Mouse (Mus musculus): ENCODE measurements around the gene Rps28. TPM values are rescaled to one million over a fixed set of nuclear protein-coding genes. Genes with fewer than 3 reads are reported as not detected.

The Rps28 gene
- polyA plus RNA-seq, 1 experiment from 2014 or later = 894 TPM

- no peak for ATAC-seq
- no peaks in the 10 kb centered on the region for H3K27me3 ChIP-seq (replicated peaks; ENCODE audit: control insufficient read depth, insufficient read depth, low read length)
- no peak overlapping the region for H3K9ac ChIP-seq (ENCODE audit: low read depth, low read length)
- no peaks in the 10 kb centered on the region for H3K36me3 ChIP-seq (ENCODE audit: control insufficient read depth, insufficient read depth, low read length)
- no peak overlapping the region for H3K27ac ChIP-seq (ENCODE audit: low read length)
- H3K4me2 ChIP-seq (ENCODE audit: low read depth, low read length) = no peak overlapping the region
- H3K9me3 ChIP-seq (ENCODE audit: control insufficient read depth, low read length) = no peaks in the 10 kb centered on the region
- 57% methylated on average over 4 of the region's 4 CpGs for WGBS
- H3K4me1 ChIP-seq (ENCODE audit: control insufficient read depth, insufficient read depth, low read length) = peaks cover 3% of the 10 kb centered on the region; the same call in 1 of the 2 replicates
- H3K4me3 ChIP-seq (ENCODE audit: low read length) = no peak overlapping the region
Measured at GRCm38 (mm10) chr17:33804205-33804604, 20.2 kb downstream of the Rps28 start.

- no peak overlapping the region for H3K9ac ChIP-seq (ENCODE audit: low read depth, low read length)
- H3K4me2 ChIP-seq (ENCODE audit: low read depth, low read length) = no peak overlapping the region
- H3K27me3 ChIP-seq (replicated peaks; ENCODE audit: control insufficient read depth, insufficient read depth, low read length) = no peaks in the 10 kb centered on the region
- H3K4me3 ChIP-seq (ENCODE audit: low read length) = no peak overlapping the region
- 5% methylated on average over 2 of the region's 2 CpGs for WGBS
- no peaks in the 10 kb centered on the region for H3K36me3 ChIP-seq (ENCODE audit: control insufficient read depth, insufficient read depth, low read length)
- no peak for ATAC-seq
- no peak overlapping the region for H3K27ac ChIP-seq (ENCODE audit: low read length)
- peaks cover 3% of the 10 kb centered on the region; the same call in 1 of the 2 replicates for H3K4me1 ChIP-seq (ENCODE audit: control insufficient read depth, insufficient read depth, low read length)
- H3K9me3 ChIP-seq (ENCODE audit: control insufficient read depth, low read length) = no peaks in the 10 kb centered on the region
Measured at GRCm38 (mm10) chr17:33802221-33802620, 22.1 kb downstream of the Rps28 start.

- Histone ChIP-seq H3K9ac (ENCODE audit: low read depth, low read length) (no peak overlapping the region), H3K36me3 (ENCODE audit: control insufficient read depth, insufficient read depth, low read length) (no peaks in the 10 kb centered on the region), H3K9me3 (ENCODE audit: control insufficient read depth, low read length) (no peaks in the 10 kb centered on the region), H3K4me3 (ENCODE audit: low read length) (no peak overlapping the region), H3K4me1 (ENCODE audit: control insufficient read depth, insufficient read depth, low read length) (peaks cover 3% of the 10 kb centered on the region; the same call in 1 of the 2 replicates), H3K4me2 (ENCODE audit: low read depth, low read length) (no peak overlapping the region), H3K27me3 (replicated peaks; ENCODE audit: control insufficient read depth, insufficient read depth, low read length) (no peaks in the 10 kb centered on the region), H3K27ac (ENCODE audit: low read length) (no peak overlapping the region)
- no peak for ATAC-seq
- 49% methylated on average over 1 of the region's 1 CpGs for WGBS
Measured at GRCm38 (mm10) chr17:33799277-33799676, 25.1 kb downstream of the Rps28 start.

- WGBS = 60% methylated on average over 3 of the region's 3 CpGs
- H3K27ac ChIP-seq (ENCODE audit: low read length) = no peak overlapping the region
- no peaks in the 10 kb centered on the region for H3K27me3 ChIP-seq (replicated peaks; ENCODE audit: control insufficient read depth, insufficient read depth, low read length)
- H3K4me2 ChIP-seq (ENCODE audit: low read depth, low read length) = no peak overlapping the region
- no peaks in the 10 kb centered on the region for H3K36me3 ChIP-seq (ENCODE audit: control insufficient read depth, insufficient read depth, low read length)
- no peaks in the 10 kb centered on the region for H3K9me3 ChIP-seq (ENCODE audit: control insufficient read depth, low read length)
- peaks cover 3% of the 10 kb centered on the region; the same call in 1 of the 2 replicates for H3K4me1 ChIP-seq (ENCODE audit: control insufficient read depth, insufficient read depth, low read length)
- no peak for ATAC-seq
- no peak overlapping the region for H3K4me3 ChIP-seq (ENCODE audit: low read length)
- H3K9ac ChIP-seq (ENCODE audit: low read depth, low read length) = no peak overlapping the region
Measured at GRCm38 (mm10) chr17:33798306-33798705, 26.1 kb downstream of the Rps28 start.

- Histone ChIP-seq H3K4me3 (ENCODE audit: low read length) (no peak overlapping the region), H3K27ac (ENCODE audit: low read length) (peak overlapping the region; percentile 61; the same call in 1 of the 2 replicates), H3K36me3 (ENCODE audit: control insufficient read depth, insufficient read depth, low read length) (no peaks in the 10 kb centered on the region), H3K4me2 (ENCODE audit: low read depth, low read length) (no peak overlapping the region), H3K9ac (ENCODE audit: low read depth, low read length) (no peak overlapping the region), H3K9me3 (ENCODE audit: control insufficient read depth, low read length) (no peaks in the 10 kb centered on the region), H3K4me1 (ENCODE audit: control insufficient read depth, insufficient read depth, low read length) (no peaks in the 10 kb centered on the region; the same call in 1 of the 2 replicates), H3K27me3 (replicated peaks; ENCODE audit: control insufficient read depth, insufficient read depth, low read length) (no peaks in the 10 kb centered on the region)
- ATAC-seq = peak; percentile 97
- 32% methylated on average over 4 of the region's 4 CpGs for WGBS
Measured at GRCm38 (mm10) chr17:33788732-33789131, 35.6 kb downstream of the Rps28 start.

- Histone ChIP-seq H3K4me2 (ENCODE audit: low read depth, low read length) (no peak overlapping the region), H3K4me1 (ENCODE audit: control insufficient read depth, insufficient read depth, low read length) (peaks cover 19% of the 10 kb centered on the region), H3K9ac (ENCODE audit: low read depth, low read length) (no peak overlapping the region), H3K27me3 (replicated peaks; ENCODE audit: control insufficient read depth, insufficient read depth, low read length) (no peaks in the 10 kb centered on the region), H3K27ac (ENCODE audit: low read length) (no peak overlapping the region), H3K36me3 (ENCODE audit: control insufficient read depth, insufficient read depth, low read length) (no peaks in the 10 kb centered on the region), H3K4me3 (ENCODE audit: low read length) (no peak overlapping the region), H3K9me3 (ENCODE audit: control insufficient read depth, low read length) (no peaks in the 10 kb centered on the region)
- WGBS = 77% methylated on average over 18 of the region's 18 CpGs
- ATAC-seq = no peak
Measured at GRCm38 (mm10) chr17:33786375-33786774, 38.0 kb downstream of the Rps28 start.

GRCm38 (mm10) chr17:33784939-33785338 lies 39.4 kb downstream of the Rps28 start:
- H3K4me1 ChIP-seq (ENCODE audit: control insufficient read depth, insufficient read depth, low read length) = peaks cover 29% of the 10 kb centered on the region
- no peaks in the 10 kb centered on the region for H3K27me3 ChIP-seq (replicated peaks; ENCODE audit: control insufficient read depth, insufficient read depth, low read length)
- H3K36me3 ChIP-seq (ENCODE audit: control insufficient read depth, insufficient read depth, low read length) = no peaks in the 10 kb centered on the region
- WGBS = 82% methylated on average over 2 of the region's 2 CpGs
- no peak overlapping the region for H3K27ac ChIP-seq (ENCODE audit: low read length)
- ATAC-seq = no peak
- no peak overlapping the region for H3K4me3 ChIP-seq (ENCODE audit: low read length)
- no peak overlapping the region for H3K4me2 ChIP-seq (ENCODE audit: low read depth, low read length)
- H3K9ac ChIP-seq (ENCODE audit: low read depth, low read length) = no peak overlapping the region
- no peaks in the 10 kb centered on the region for H3K9me3 ChIP-seq (ENCODE audit: control insufficient read depth, low read length)

- Histone ChIP-seq H3K27me3 (replicated peaks; ENCODE audit: control insufficient read depth, insufficient read depth, low read length) (no peaks in the 10 kb centered on the region), H3K4me3 (ENCODE audit: low read length) (no peak overlapping the region), H3K27ac (ENCODE audit: low read length) (no peak overlapping the region; the same call in 1 of the 2 replicates), H3K9ac (ENCODE audit: low read depth, low read length) (no peak overlapping the region), H3K36me3 (ENCODE audit: control insufficient read depth, insufficient read depth, low read length) (no peaks in the 10 kb centered on the region), H3K4me2 (ENCODE audit: low read depth, low read length) (no peak overlapping the region), H3K9me3 (ENCODE audit: control insufficient read depth, low read length) (no peaks in the 10 kb centered on the region), H3K4me1 (ENCODE audit: control insufficient read depth, insufficient read depth, low read length) (peaks cover 44% of the 10 kb centered on the region)
- ATAC-seq = no peak
Measured at GRCm38 (mm10) chr17:33783408-33783807, 41.0 kb downstream of the Rps28 start.

- ATAC-seq = no peak
- 39% methylated on average over 4 of the region's 4 CpGs for WGBS
- H3K9ac ChIP-seq (ENCODE audit: low read depth, low read length) = peak overlapping the region; percentile 75
- no peaks in the 10 kb centered on the region for H3K27me3 ChIP-seq (replicated peaks; ENCODE audit: control insufficient read depth, insufficient read depth, low read length)
- H3K4me1 ChIP-seq (ENCODE audit: control insufficient read depth, insufficient read depth, low read length) = peaks cover 44% of the 10 kb centered on the region
- peak overlapping the region; percentile 87 for H3K27ac ChIP-seq (ENCODE audit: low read length)
- no peaks in the 10 kb centered on the region for H3K9me3 ChIP-seq (ENCODE audit: control insufficient read depth, low read length)
- peaks cover 3% of the 10 kb centered on the region; the same call in 1 of the 2 replicates for H3K36me3 ChIP-seq (ENCODE audit: control insufficient read depth, insufficient read depth, low read length)
- peak overlapping the region; percentile 61 for H3K4me3 ChIP-seq (ENCODE audit: low read length)
- H3K4me2 ChIP-seq (ENCODE audit: low read depth, low read length) = peak overlapping the region; percentile 87
Measured at GRCm38 (mm10) chr17:33782067-33782466, 42.3 kb downstream of the Rps28 start.
